Mouse (Mus musculus): ENCODE results near the gene Dpep2nb. TPM values are rescaled to one million over a fixed set of nuclear protein-coding genes. Genes with fewer than 3 reads are reported as not detected.

Gene Dpep2nb
- polyA plus RNA-seq, 1 experiment from 2014 or later = not detected

DNA sequence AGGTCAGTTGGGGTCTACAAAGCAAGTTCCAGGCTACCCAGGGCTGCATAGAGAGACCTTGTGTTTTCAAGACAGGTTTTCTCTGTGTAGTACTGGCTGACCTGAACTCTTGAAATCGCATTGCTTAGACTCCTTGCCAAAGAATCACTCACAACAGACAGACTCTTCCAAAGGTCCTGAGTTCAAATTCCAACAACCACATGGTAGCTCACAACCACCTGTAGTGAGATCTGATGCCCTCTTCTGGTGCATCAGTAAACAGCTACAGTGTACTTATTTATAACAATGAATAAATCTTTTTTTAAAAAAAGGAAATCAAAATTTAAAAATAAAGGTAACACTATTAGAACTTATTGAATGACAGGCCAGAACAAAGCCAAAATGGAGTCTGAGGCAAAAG, 24.6 kb downstream of the Dpep2nb start:
- Histone ChIP-seq H3K9me3 (0 out of 2 replicates have a peak, but pooled peaks cover 3% of the 10 kb centered on the region), H3K9ac (replicated peaks) (no peak overlapping the region), H3K4me1 (replicated peaks) (no peaks in the 10 kb centered on the region), H3K4me3 (replicated peaks) (no peak overlapping the region), H3K27me3 (no peaks in the 10 kb centered on the region), H3K27ac (no peak overlapping the region), H3K36me3 (no peaks in the 10 kb centered on the region), H3K4me2 (no peak overlapping the region)
- WGBS = 91% methylated on average over 1 of the region's 1 CpGs
- ATAC-seq (ENCODE audit: insufficient number of reproducible peaks, insufficient read depth, low FRiP score, low TSS enrichment, low read depth) = no peak

DNA sequence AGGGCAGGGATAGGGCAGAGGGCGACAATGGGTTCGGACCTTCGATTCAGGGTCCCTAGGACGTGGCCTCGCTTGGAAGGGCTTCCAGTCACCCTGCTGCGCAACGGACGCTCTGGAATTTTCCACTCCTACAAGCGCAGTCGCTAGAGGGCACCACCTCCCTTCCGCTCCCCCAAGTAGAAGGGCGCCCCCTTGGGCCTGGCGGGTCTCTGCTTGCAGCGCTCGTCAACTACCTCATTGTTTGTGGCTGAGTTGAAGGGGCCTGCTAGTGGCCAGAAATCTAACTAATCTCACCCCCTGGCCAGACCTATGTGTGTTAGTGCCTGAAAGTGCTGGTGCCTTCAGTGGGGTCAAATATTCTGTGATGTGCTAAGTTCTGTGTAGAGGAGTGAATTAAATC, 26.4 kb downstream of the Dpep2nb start, which contains the start of gene Dpep3:
Dpep3 (minus strand) TSS at position 105 of the 400 bp plus-strand sequence.
- no peaks in the 10 kb centered on the region for H3K27me3 ChIP-seq
- H3K4me3 ChIP-seq (replicated peaks) = no peak within 1 kb of the TSS
- 0 out of 2 replicates have a peak, but pooled peaks cover 3% of the 10 kb centered on the region for H3K9me3 ChIP-seq
- 93% methylated on average over 15 of the region's 15 CpGs for WGBS
- no peak within 1 kb of the TSS for H3K4me2 ChIP-seq
- ATAC-seq (ENCODE audit: insufficient number of reproducible peaks, insufficient read depth, low FRiP score, low TSS enrichment, low read depth) = no peak
- no peak within 1 kb of the TSS for H3K27ac ChIP-seq
- H3K4me1 ChIP-seq (replicated peaks) = no peaks in the 10 kb centered on the region
- no peaks in the 10 kb centered on the region for H3K36me3 ChIP-seq
- H3K9ac ChIP-seq (replicated peaks) = no peak within 1 kb of the TSS

- H3K27me3 ChIP-seq = no peaks in the 10 kb centered on the region
These were observed 30.4 kb downstream of the Dpep2nb start for GRCm38 (mm10) chr8:105975363-105975762.

DNA sequence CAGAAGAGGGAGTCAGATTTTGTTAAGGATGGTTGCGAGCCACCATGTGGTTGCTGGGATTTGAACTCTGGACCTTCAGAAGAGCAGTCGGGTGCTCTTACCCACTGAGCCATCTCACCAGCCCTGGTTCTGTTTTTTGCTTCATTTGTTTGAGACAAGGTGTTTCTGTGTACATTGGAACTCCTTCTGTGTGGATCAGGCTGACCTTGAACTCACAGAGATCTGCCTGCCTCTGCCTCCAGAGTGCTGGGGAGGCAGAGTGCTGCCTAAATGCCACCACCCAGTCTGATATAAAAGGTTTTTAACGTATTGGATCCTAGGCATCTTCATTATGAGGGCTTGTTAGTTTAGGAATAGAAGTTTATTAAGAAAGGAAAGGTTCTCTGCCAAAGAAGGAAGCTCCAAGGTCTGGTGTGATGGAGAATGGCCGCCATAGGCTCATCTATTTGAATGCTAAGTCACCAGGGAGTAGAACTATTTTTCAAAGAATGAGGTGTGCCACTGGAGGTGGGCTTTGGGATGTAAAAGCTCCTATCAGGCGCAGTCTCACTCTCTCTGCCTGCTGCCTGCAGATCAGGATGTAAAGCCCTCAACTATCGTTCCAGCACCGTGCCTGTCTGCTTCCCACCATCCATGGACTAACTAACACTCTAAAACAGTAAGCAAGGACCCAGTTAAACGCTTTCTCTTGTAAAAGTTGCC, 34.6 kb downstream of the Dpep2nb start:
- H3K27me3 ChIP-seq = no peaks in the 10 kb centered on the region
- H3K9me3 ChIP-seq = no peaks in the 10 kb centered on the region
- H3K4me1 ChIP-seq (replicated peaks) = peaks cover 11% of the 10 kb centered on the region
- no peaks in the 10 kb centered on the region for H3K36me3 ChIP-seq
- H3K27ac ChIP-seq = no peak overlapping the region
- no peak overlapping the region for H3K9ac ChIP-seq (replicated peaks)
- ATAC-seq (ENCODE audit: insufficient number of reproducible peaks, insufficient read depth, low FRiP score, low TSS enrichment, low read depth) = no peak
- 76% methylated on average over 8 of the region's 8 CpGs for WGBS
- no peak overlapping the region for H3K4me2 ChIP-seq
- no peak overlapping the region for H3K4me3 ChIP-seq (replicated peaks)

More at GRCm38 (mm10) chr8:105975363-105975762, 30.4 kb downstream of the Dpep2nb start:
- Histone ChIP-seq H3K4me2 (no peak overlapping the region), H3K9me3 (0 out of 2 replicates have a peak, but pooled peaks cover 3% of the 10 kb centered on the region), H3K9ac (replicated peaks) (no peak overlapping the region), H3K27ac (no peak overlapping the region), H3K36me3 (no peaks in the 10 kb centered on the region), H3K4me3 (replicated peaks) (no peak overlapping the region), H3K4me1 (replicated peaks) (no peaks in the 10 kb centered on the region)
- no peak for ATAC-seq (ENCODE audit: insufficient number of reproducible peaks, insufficient read depth, low FRiP score, low TSS enrichment, low read depth)
- WGBS = 64% methylated on average over 7 of the region's 7 CpGs

DNA sequence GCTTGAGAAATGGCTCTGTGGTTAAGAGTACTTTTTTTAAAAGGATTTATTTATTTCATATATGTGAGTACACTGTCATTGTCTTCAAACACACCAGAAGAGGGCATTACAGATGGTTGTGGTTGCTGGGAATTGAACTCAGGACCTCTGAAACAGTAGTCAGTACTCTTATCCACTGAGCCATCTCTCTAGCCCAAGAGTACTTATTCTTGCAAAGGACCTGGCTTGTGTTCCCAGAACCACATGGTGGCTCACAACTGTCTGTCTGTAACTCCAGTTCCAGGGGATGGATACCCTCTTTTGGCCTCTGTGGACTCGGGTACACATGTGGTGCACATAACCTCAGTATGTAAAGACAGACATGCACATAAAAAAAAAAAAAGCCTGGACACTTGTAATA, 36.4 kb downstream of the Dpep2nb start:
- no peak for ATAC-seq (ENCODE audit: insufficient number of reproducible peaks, insufficient read depth, low FRiP score, low TSS enrichment, low read depth)
- no peaks in the 10 kb centered on the region for H3K27me3 ChIP-seq
- no peak overlapping the region for H3K4me3 ChIP-seq (replicated peaks)
- no peaks in the 10 kb centered on the region for H3K36me3 ChIP-seq
- H3K9ac ChIP-seq (replicated peaks) = no peak overlapping the region
- 65% methylated on average over 1 of the region's 1 CpGs for WGBS
- peaks cover 21% of the 10 kb centered on the region for H3K4me1 ChIP-seq (replicated peaks)
- no peaks in the 10 kb centered on the region for H3K9me3 ChIP-seq
- H3K27ac ChIP-seq = no peak overlapping the region
- no peak overlapping the region for H3K4me2 ChIP-seq

DNA sequence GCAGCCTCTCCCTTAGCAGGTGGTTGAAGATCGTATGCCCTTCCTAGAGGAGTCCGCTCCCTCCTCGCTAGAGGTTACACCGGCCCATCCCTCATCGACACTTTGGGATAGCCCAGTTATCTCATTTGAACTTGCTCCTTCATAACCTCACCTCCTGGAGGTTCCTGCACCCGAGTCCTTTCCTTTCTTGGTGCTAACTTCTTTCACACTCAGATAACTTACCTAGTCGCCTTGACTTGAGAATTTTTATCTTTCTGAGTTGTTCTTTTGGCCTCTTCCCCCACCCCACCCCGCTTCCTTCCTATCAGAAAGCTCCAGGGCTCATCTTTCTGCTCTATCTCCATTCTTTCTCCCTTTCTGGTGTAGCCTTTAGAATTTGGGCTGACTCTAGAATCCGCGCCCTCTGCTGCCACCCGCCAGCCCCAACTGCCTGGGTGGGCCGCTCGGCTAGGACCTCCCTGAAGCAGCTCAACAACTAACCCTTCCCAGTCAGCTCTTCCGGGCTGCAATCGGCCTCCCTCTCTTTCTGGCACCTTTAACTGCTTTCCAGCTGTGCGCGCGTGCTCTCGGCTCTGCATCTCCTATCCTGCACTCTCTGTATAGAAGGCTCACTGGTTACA, 39.0 kb downstream of the Dpep2nb start:
- WGBS = 7% methylated on average over 19 of the region's 19 CpGs
- H3K4me2 ChIP-seq = peak overlapping the region; percentile 73

DNA sequence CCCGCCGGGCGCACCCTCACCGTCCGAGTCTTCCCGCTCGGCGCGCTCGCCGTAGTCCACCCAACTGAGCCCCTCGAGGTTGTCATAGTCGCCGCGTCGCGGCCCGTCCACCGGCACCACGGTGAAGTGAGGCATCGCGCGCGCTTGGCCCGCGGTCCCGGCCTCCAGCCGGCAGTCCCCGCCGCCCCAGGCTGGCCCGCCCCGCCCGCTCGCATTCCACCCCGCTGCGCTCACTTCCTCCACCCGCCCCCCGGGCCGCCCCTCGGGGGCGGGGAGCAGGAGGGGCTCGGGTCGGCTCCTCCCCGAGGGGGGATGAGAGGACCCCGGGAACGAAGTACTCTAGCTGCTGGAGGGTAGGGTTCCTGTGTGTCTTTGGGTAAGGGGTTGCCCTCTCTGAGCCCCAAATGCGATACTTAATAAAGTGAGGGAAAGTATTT, 39.9 kb downstream of the Dpep2nb start, which contains the start of gene Slc12a4:
Slc12a4 (minus strand) TSS at position 193 of the 437 bp plus-strand sequence.
- Histone ChIP-seq H3K4me2 (peak within 1 kb of the TSS; percentile 73), H3K4me3 (replicated peaks) (peak within 1 kb of the TSS; percentile 82), H3K27ac (peak within 1 kb of the TSS; percentile 84), H3K36me3 (no peaks in the 10 kb centered on the region; the same call in 1 of the 2 replicates), H3K9me3 (no peaks in the 10 kb centered on the region), H3K9ac (replicated peaks) (peak within 1 kb of the TSS; percentile 89), H3K4me1 (replicated peaks) (peaks cover 28% of the 10 kb centered on the region), H3K27me3 (no peaks in the 10 kb centered on the region)
- peak; percentile 83 for ATAC-seq (ENCODE audit: insufficient number of reproducible peaks, insufficient read depth, low FRiP score, low TSS enrichment, low read depth)
- under 1% methylated on average over 47 of the region's 47 CpGs for WGBS

More for the DNA sequence above, 39.0 kb downstream of the Dpep2nb start:
- no peak; the same call in 1 of the 2 replicates for ATAC-seq (ENCODE audit: insufficient number of reproducible peaks, insufficient read depth, low FRiP score, low TSS enrichment, low read depth)
- Histone ChIP-seq H3K9ac (replicated peaks) (no peak overlapping the region), H3K4me1 (replicated peaks) (peaks cover 28% of the 10 kb centered on the region), H3K4me3 (replicated peaks) (peak overlapping the region; percentile 82), H3K36me3 (no peaks in the 10 kb centered on the region; the same call in 1 of the 2 replicates), H3K9me3 (no peaks in the 10 kb centered on the region), H3K27me3 (no peaks in the 10 kb centered on the region), H3K27ac (peak overlapping the region; percentile 35; the same call in 1 of the 2 replicates)

DNA sequence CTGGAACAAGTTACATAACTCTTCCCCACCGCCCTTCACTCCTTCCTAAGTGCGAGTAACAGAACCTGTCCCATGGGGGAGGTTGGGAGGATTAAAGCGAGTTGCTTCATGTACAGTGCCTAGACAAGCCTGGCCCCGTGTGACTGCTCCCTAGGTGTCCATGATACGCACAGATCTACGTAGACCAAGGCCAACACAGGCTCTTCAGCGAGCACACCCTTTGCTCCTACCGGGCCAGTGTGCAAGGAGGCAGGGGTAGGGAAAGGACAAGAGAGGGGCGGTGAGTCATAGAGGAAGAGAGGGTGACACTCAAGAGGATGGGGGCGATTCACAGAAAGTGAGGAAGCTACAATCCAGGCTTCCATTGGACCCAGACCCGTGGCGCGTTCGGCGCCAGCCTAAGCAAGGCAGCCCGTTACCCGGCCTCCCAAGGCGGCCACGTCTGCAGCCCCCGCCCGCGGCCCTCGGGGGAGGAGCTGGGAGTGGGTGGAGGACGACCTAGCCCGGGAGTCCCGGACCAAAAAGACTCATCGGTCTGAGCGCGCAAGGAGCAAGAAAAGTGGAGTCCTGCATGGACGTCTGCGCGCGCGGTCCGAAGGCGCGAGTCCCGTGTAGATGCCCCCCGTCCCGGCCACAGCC, 40.4 kb downstream of the Dpep2nb start:
- peak overlapping the region; percentile 82 for H3K4me3 ChIP-seq (replicated peaks)
- 2% methylated on average over 40 of the region's 40 CpGs for WGBS

DNA sequence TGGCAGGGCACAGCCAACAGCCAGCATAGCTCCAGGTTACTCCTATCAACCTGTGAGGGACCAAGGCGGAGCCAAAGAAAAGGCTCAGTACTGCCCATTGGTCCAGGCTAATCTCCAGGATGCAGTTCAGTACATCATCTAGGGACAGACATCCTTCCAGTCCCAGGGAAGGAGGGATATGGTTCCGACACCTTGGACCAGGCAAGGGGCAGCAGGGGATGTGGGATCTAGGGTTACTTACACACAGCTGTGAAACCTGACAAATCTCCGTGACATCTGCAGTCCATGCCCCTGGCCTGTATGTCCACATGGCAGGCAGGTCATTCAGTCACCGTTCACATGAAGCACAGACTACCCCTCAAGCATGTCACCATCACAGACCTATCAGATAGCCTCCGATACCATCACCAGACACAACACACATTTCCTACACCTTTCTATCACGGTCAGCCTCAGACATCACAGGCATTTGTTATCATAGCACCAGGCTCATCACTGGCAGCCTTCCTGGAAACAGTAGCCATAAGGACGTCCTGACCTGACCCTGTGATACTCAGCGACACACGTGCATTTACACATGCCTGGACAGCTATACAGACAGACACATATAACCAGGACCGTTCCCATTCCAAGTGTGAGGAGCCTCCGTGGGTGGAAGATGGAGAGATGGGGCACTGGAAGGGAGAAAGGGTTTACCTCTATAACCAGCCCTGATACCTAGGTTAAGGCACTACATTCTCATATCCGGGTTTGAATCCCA, 41.1 kb downstream of the Dpep2nb start:
- Histone ChIP-seq H3K36me3 (peaks cover 10% of the 10 kb centered on the region), H3K27me3 (no peaks in the 10 kb centered on the region), H3K9me3 (no peaks in the 10 kb centered on the region), H3K27ac (peak overlapping the region; percentile 84; the same call in 1 of the 2 replicates), H3K4me3 (replicated peaks) (peak overlapping the region; percentile 82), H3K9ac (replicated peaks) (peak overlapping the region; percentile 89), H3K4me2 (peak overlapping the region; percentile 73), H3K4me1 (replicated peaks) (peaks cover 28% of the 10 kb centered on the region)
- WGBS = 53% methylated on average over 12 of the region's 12 CpGs
- no peak for ATAC-seq (ENCODE audit: insufficient number of reproducible peaks, insufficient read depth, low FRiP score, low TSS enrichment, low read depth)

More for the DNA sequence above, 40.4 kb downstream of the Dpep2nb start:
- peak overlapping the region; percentile 73 for H3K4me2 ChIP-seq
- peak overlapping the region; percentile 89 for H3K9ac ChIP-seq (replicated peaks)
- H3K27ac ChIP-seq = peak overlapping the region; percentile 84
- no peaks in the 10 kb centered on the region for H3K27me3 ChIP-seq
- ATAC-seq (ENCODE audit: insufficient number of reproducible peaks, insufficient read depth, low FRiP score, low TSS enrichment, low read depth) = peak; percentile 48
- H3K9me3 ChIP-seq = no peaks in the 10 kb centered on the region
- H3K4me1 ChIP-seq (replicated peaks) = peaks cover 28% of the 10 kb centered on the region
- H3K36me3 ChIP-seq = peaks cover 3% of the 10 kb centered on the region; the same call in 1 of the 2 replicates

DNA sequence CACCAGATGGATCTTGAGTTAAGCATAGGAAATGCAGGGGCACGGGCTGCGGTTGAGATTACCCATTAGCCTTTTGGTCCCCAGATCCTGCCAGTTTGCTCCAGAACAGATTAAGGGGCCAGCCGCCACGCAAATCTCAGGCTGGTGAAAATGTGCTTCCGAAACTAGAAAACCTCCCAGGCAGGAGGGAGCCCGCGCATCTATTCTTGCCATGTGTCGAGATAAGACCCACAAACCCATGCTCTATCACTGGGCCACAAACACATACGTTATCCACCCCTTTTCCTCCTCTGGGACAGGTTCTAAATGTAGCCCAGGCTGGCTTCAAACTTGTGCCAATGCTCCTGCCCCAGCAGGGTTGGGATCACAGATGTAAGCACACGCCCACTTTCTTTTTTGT, 44.2 kb downstream of the Dpep2nb start:
- no peak for ATAC-seq (ENCODE audit: insufficient number of reproducible peaks, insufficient read depth, low FRiP score, low TSS enrichment, low read depth)
- WGBS = 87% methylated on average over 10 of the region's 10 CpGs
- H3K9ac ChIP-seq (replicated peaks) = no peak overlapping the region; the same call in 1 of the 2 replicates
- no peaks in the 10 kb centered on the region for H3K9me3 ChIP-seq
- H3K4me3 ChIP-seq (replicated peaks) = no peak overlapping the region
- peaks cover 21% of the 10 kb centered on the region for H3K4me1 ChIP-seq (replicated peaks)
- H3K27ac ChIP-seq = no peak overlapping the region
- no peak overlapping the region for H3K4me2 ChIP-seq
- H3K36me3 ChIP-seq = peaks cover 39% of the 10 kb centered on the region
- H3K27me3 ChIP-seq = no peaks in the 10 kb centered on the region
